Mouse (Mus musculus): ENCODE data around the gene Caln1. TPM values are rescaled to one million over a fixed set of nuclear protein-coding genes. Genes with fewer than 3 reads are reported as not detected.
A peak's percentile ranks its signal among the peaks of the same experiment; 100 is the strongest.

The Caln1 gene
- polyA plus RNA-seq, 1 experiment from 2014 or later, result 1.2 TPM

GRCm38 (mm10) chr5:130712281-130712680 is 343.0 kb downstream of the Caln1 start:
- no peak overlapping the region for H3K4me2 ChIP-seq (replicated peaks; ENCODE audit: low read depth, low read length)
- H3K9me3 ChIP-seq (ENCODE audit: control insufficient read depth, low read length), result no peaks in the 10 kb centered on the region
- 90% methylated on average over 1 of the region's 1 CpGs for WGBS
- H3K9ac ChIP-seq (ENCODE audit: low read depth, low read length), result no peak overlapping the region
- no peak overlapping the region for H3K27ac ChIP-seq (ENCODE audit: low read depth, low read length)
- H3K4me3 ChIP-seq (ENCODE audit: low read depth, low read length), result no peak overlapping the region
- no peaks in the 10 kb centered on the region for H3K27me3 ChIP-seq (ENCODE audit: control insufficient read depth, insufficient read depth, low read length)
- H3K4me1 ChIP-seq (replicated peaks; ENCODE audit: control insufficient read depth, insufficient read depth, low read length), result no peaks in the 10 kb centered on the region
- H3K36me3 ChIP-seq (ENCODE audit: control insufficient read depth, insufficient read depth, low read length), result no peaks in the 10 kb centered on the region
- DNase-seq (ENCODE audit: low spot score) (no peak), ATAC-seq (ENCODE audit: low FRiP score) (no peak)

DNA sequence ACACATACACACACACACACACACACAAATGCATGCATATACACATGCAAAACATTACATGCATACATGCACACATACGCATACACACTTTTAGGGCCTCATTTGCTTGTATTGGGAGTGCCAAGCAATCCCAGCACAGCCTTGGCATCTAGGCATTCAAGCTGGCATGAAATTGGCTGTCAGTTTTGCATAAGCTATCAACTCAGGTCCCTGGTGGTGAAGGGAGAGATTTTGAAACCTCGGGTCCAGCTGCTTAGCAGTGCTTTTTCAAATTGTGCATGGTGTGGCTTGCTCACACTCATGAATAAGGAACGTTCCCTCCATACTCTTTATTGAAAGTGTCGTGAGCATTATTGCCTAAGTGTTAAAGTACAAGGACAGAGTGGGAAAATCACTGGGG is 345.9 kb downstream of the Caln1 start:
- Histone ChIP-seq H3K27ac (ENCODE audit: low read depth, low read length) (no peak overlapping the region), H3K27me3 (ENCODE audit: control insufficient read depth, insufficient read depth, low read length) (no peaks in the 10 kb centered on the region), H3K4me2 (replicated peaks; ENCODE audit: low read depth, low read length) (no peak overlapping the region), H3K36me3 (ENCODE audit: control insufficient read depth, insufficient read depth, low read length) (no peaks in the 10 kb centered on the region), H3K9ac (ENCODE audit: low read depth, low read length) (no peak overlapping the region), H3K4me1 (replicated peaks; ENCODE audit: control insufficient read depth, insufficient read depth, low read length) (no peaks in the 10 kb centered on the region), H3K4me3 (ENCODE audit: low read depth, low read length) (no peak overlapping the region), H3K9me3 (ENCODE audit: control insufficient read depth, low read length) (no peaks in the 10 kb centered on the region)
- DNase-seq (ENCODE audit: low spot score), result no peak
- 80% methylated on average over 4 of the region's 4 CpGs for WGBS
- ATAC-seq (ENCODE audit: low FRiP score), result no peak

GRCm38 (mm10) chr5:130718385-130718784 is 349.1 kb downstream of the Caln1 start:
- Histone ChIP-seq H3K27me3 (ENCODE audit: control insufficient read depth, insufficient read depth, low read length) (no peaks in the 10 kb centered on the region), H3K36me3 (ENCODE audit: control insufficient read depth, insufficient read depth, low read length) (no peaks in the 10 kb centered on the region), H3K9me3 (ENCODE audit: control insufficient read depth, low read length) (no peaks in the 10 kb centered on the region), H3K4me1 (replicated peaks; ENCODE audit: control insufficient read depth, insufficient read depth, low read length) (no peaks in the 10 kb centered on the region), H3K4me3 (ENCODE audit: low read depth, low read length) (no peak overlapping the region), H3K4me2 (replicated peaks; ENCODE audit: low read depth, low read length) (no peak overlapping the region), H3K27ac (ENCODE audit: low read depth, low read length) (no peak overlapping the region), H3K9ac (ENCODE audit: low read depth, low read length) (no peak overlapping the region)
- DNase-seq (ENCODE audit: low spot score) (peak; percentile 30), ATAC-seq (ENCODE audit: low FRiP score) (no peak)
- WGBS, result 67% methylated on average over 9 of the region's 9 CpGs

DNA sequence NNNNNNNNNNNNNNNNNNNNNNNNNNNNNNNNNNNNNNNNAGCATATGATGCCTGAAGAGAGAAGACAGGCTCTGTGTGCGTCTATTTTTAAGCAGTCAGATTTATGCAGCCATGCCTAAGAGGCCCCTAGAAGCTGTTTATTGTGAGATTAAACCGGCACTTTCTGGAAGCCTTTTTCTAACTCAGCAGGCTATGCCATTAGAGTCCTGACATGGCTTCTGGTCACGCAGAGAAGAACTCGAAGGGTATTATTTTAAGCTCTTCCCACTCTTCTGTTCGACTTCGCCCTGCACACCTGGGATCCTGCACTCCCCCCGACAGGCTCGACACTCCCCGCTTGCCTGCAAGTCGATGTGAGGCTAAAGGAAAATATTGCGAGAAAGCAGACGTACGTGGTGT is 372.9 kb downstream of the Caln1 start:
- H3K4me1 ChIP-seq (replicated peaks; ENCODE audit: control insufficient read depth, insufficient read depth, low read length), result no peaks in the 10 kb centered on the region
- DNase-seq (ENCODE audit: low spot score) (no peak), ATAC-seq (ENCODE audit: low FRiP score) (no peak)
- H3K9ac ChIP-seq (ENCODE audit: low read depth, low read length), result no peak overlapping the region
- H3K4me2 ChIP-seq (replicated peaks; ENCODE audit: low read depth, low read length), result no peak overlapping the region
- no peaks in the 10 kb centered on the region for H3K36me3 ChIP-seq (ENCODE audit: control insufficient read depth, insufficient read depth, low read length)
- H3K9me3 ChIP-seq (ENCODE audit: control insufficient read depth, low read length), result no peaks in the 10 kb centered on the region
- WGBS, result 85% methylated on average over 13 of the region's 13 CpGs
- no peak overlapping the region for H3K27ac ChIP-seq (ENCODE audit: low read depth, low read length)
- no peaks in the 10 kb centered on the region for H3K27me3 ChIP-seq (ENCODE audit: control insufficient read depth, insufficient read depth, low read length)
- no peak overlapping the region for H3K4me3 ChIP-seq (ENCODE audit: low read depth, low read length)

- WGBS, result 94% methylated on average over 3 of the region's 3 CpGs
- H3K9ac ChIP-seq (ENCODE audit: low read depth, low read length), result no peak overlapping the region
- no peaks in the 10 kb centered on the region for H3K9me3 ChIP-seq (ENCODE audit: control insufficient read depth, low read length)
- no peak overlapping the region for H3K4me2 ChIP-seq (replicated peaks; ENCODE audit: low read depth, low read length)
- H3K27me3 ChIP-seq (ENCODE audit: control insufficient read depth, insufficient read depth, low read length), result no peaks in the 10 kb centered on the region
- ATAC-seq (ENCODE audit: low FRiP score) (no peak), DNase-seq (ENCODE audit: low spot score) (peak; percentile 19)
- H3K4me3 ChIP-seq (ENCODE audit: low read depth, low read length), result no peak overlapping the region
- no peaks in the 10 kb centered on the region for H3K4me1 ChIP-seq (replicated peaks; ENCODE audit: control insufficient read depth, insufficient read depth, low read length)
- H3K27ac ChIP-seq (ENCODE audit: low read depth, low read length), result no peak overlapping the region
- H3K36me3 ChIP-seq (ENCODE audit: control insufficient read depth, insufficient read depth, low read length), result no peaks in the 10 kb centered on the region
Measured at GRCm38 (mm10) chr5:130757517-130757916, 388.3 kb downstream of the Caln1 start.

DNA sequence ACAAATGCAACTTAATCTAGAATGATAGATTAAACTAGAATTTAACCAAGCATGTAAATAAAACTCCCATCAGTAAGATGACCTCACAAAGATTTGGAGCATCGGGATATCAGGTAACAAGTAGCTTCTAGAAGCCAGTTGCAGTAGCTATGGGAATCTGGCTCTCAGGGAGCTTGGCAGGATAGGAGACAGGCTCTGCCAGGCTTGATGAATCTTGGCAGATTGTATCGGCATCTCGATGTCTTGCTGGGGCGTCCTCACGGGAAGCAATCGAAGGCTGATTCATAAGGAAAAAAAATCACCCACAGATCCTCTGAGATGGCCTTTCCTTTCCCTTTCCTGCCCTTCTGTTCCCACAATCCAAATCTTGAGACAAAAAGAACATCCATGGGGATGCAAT is 396.5 kb downstream of the Caln1 start:
- DNase-seq (ENCODE audit: low spot score) (no peak), ATAC-seq (ENCODE audit: low FRiP score) (no peak)
- no peaks in the 10 kb centered on the region for H3K4me1 ChIP-seq (replicated peaks; ENCODE audit: control insufficient read depth, insufficient read depth, low read length)
- H3K9me3 ChIP-seq (ENCODE audit: control insufficient read depth, low read length), result no peaks in the 10 kb centered on the region
- no peak overlapping the region for H3K4me2 ChIP-seq (replicated peaks; ENCODE audit: low read depth, low read length)
- H3K4me3 ChIP-seq (ENCODE audit: low read depth, low read length), result no peak overlapping the region
- 96% methylated on average over 6 of the region's 6 CpGs for WGBS
- H3K27me3 ChIP-seq (ENCODE audit: control insufficient read depth, insufficient read depth, low read length), result no peaks in the 10 kb centered on the region
- H3K9ac ChIP-seq (ENCODE audit: low read depth, low read length), result no peak overlapping the region
- H3K27ac ChIP-seq (ENCODE audit: low read depth, low read length), result no peak overlapping the region
- no peaks in the 10 kb centered on the region for H3K36me3 ChIP-seq (ENCODE audit: control insufficient read depth, insufficient read depth, low read length)

- no peaks in the 10 kb centered on the region for H3K9me3 ChIP-seq (ENCODE audit: control insufficient read depth, low read length)
- ATAC-seq (ENCODE audit: low FRiP score), result no peak
- no peaks in the 10 kb centered on the region for H3K27me3 ChIP-seq (ENCODE audit: control insufficient read depth, insufficient read depth, low read length)
- 86% methylated on average over 5 of the region's 5 CpGs for WGBS
- H3K27ac ChIP-seq (ENCODE audit: low read depth, low read length), result no peak overlapping the region
- H3K4me1 ChIP-seq (replicated peaks; ENCODE audit: control insufficient read depth, insufficient read depth, low read length), result no peaks in the 10 kb centered on the region
- H3K4me2 ChIP-seq (replicated peaks; ENCODE audit: low read depth, low read length), result no peak overlapping the region
- no peak overlapping the region for H3K4me3 ChIP-seq (ENCODE audit: low read depth, low read length)
- H3K36me3 ChIP-seq (ENCODE audit: control insufficient read depth, insufficient read depth, low read length), result no peaks in the 10 kb centered on the region
- no peak overlapping the region for H3K9ac ChIP-seq (ENCODE audit: low read depth, low read length)
- DNase-seq (ENCODE audit: low spot score), result no peak
Measured at GRCm38 (mm10) chr5:130771061-130771741, 401.9 kb downstream of the Caln1 start.

DNA sequence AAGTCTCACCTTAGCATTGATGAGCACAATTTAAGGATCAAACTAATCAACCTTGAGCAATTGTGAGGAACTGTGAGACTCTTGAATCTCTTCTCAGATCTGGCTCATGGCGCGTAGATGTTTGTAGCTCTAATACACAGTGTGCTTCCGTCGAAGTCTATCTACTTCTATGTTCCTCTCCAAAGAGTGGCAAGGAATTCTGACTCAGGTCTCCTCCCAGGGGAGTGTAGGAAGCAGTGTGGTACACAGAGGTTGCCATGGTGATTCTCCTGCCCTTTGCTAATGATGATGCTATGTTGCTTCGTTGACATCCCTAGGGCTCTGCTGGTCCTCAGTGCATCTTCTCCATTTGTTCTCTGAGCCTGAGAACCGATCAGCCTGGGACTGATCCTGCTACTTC is 403.2 kb downstream of the Caln1 start:
- no peak for DNase-seq (ENCODE audit: low spot score)
- H3K27me3 ChIP-seq (ENCODE audit: control insufficient read depth, insufficient read depth, low read length), result no peaks in the 10 kb centered on the region
- no peaks in the 10 kb centered on the region for H3K36me3 ChIP-seq (ENCODE audit: control insufficient read depth, insufficient read depth, low read length)
- H3K4me2 ChIP-seq (replicated peaks; ENCODE audit: low read depth, low read length), result no peak overlapping the region
- WGBS, result 84% methylated on average over 6 of the region's 6 CpGs
- no peak for ATAC-seq (ENCODE audit: low FRiP score)
- H3K9ac ChIP-seq (ENCODE audit: low read depth, low read length), result no peak overlapping the region
- no peaks in the 10 kb centered on the region for H3K9me3 ChIP-seq (ENCODE audit: control insufficient read depth, low read length)
- H3K27ac ChIP-seq (ENCODE audit: low read depth, low read length), result no peak overlapping the region
- H3K4me1 ChIP-seq (replicated peaks; ENCODE audit: control insufficient read depth, insufficient read depth, low read length), result no peaks in the 10 kb centered on the region
- H3K4me3 ChIP-seq (ENCODE audit: low read depth, low read length), result no peak overlapping the region

DNA sequence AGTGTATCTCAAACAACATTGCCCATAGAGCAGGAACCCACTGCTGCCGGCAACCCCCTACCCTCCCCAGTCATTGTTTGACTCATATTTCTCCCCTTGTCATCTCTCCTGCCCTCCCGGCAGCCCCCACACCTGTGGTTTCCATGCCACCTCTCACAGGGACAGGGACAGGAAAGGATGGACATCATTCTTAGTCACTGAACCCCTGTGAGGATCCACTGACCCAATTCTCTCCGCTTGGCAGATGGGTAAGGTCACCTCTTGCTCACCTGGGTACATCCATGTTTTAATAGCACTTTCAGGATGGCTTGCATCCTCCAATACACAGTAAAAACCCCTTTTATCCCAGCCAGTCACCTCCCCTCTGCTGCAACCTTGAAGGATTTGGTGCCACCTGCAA is 405.7 kb downstream of the Caln1 start:
- Histone ChIP-seq H3K4me2 (replicated peaks; ENCODE audit: low read depth, low read length) (no peak overlapping the region), H3K36me3 (ENCODE audit: control insufficient read depth, insufficient read depth, low read length) (no peaks in the 10 kb centered on the region), H3K27me3 (ENCODE audit: control insufficient read depth, insufficient read depth, low read length) (no peaks in the 10 kb centered on the region), H3K27ac (ENCODE audit: low read depth, low read length) (no peak overlapping the region), H3K4me1 (replicated peaks; ENCODE audit: control insufficient read depth, insufficient read depth, low read length) (no peaks in the 10 kb centered on the region), H3K4me3 (ENCODE audit: low read depth, low read length) (no peak overlapping the region), H3K9ac (ENCODE audit: low read depth, low read length) (no peak overlapping the region), H3K9me3 (ENCODE audit: control insufficient read depth, low read length) (no peaks in the 10 kb centered on the region)
- DNase-seq (ENCODE audit: low spot score) (no peak), ATAC-seq (ENCODE audit: low FRiP score) (no peak)
- WGBS, result 84% methylated on average over 3 of the region's 3 CpGs
